Mouse (Mus musculus) intestine, embryonic 15.5 days (tissue): Measurements from ENCODE around the gene Zfp853. TPM values are rescaled to one million over a fixed set of nuclear protein-coding genes. Genes with fewer than 3 reads are reported as not detected.

Source experiments
- ATAC-seq: fragments of 200-750 bp; cut with Nextera tagmentation; 2 replicates; pipeline ENCODE4 v1.8.0; 2017; ENCODE audit warnings: moderate TSS enrichment, moderate library complexity
- H3K27ac ChIP-seq: fragments of 300-500 bp; sonication (generic); 2 replicates; pipeline ENCODE4 v1.5.1; 2015; ENCODE audit warnings: mild to moderate bottlenecking, inconsistent platforms
- H3K27me3 ChIP-seq: fragments of 300-500 bp; sonication (generic); replicated peaks from 2 replicates; pipeline ENCODE4 v1.6.1; 2015; ENCODE audit warnings: inconsistent platforms
- H3K36me3 ChIP-seq: fragments of 300-500 bp; sonication (generic); 2 replicates; pipeline ENCODE4 v1.6.1; 2015; ENCODE audit warnings: inconsistent platforms
- H3K4me1 ChIP-seq: fragments of 300-500 bp; sonication (generic); replicated peaks from 2 replicates; pipeline ENCODE4 v1.6.1; 2015; ENCODE audit warnings: inconsistent platforms
- H3K4me2 ChIP-seq: fragments of 300-500 bp; sonication (generic); replicated peaks from 2 replicates; pipeline ENCODE4 v1.6.1; 2015; ENCODE audit warnings: mild to moderate bottlenecking, inconsistent platforms
- H3K4me3 ChIP-seq: fragments of 300-500 bp; sonication (generic); replicated peaks from 2 replicates; pipeline ENCODE4 v1.5.1; 2015; ENCODE audit warnings: inconsistent platforms
- H3K9ac ChIP-seq: fragments of 300-500 bp; sonication (generic); 2 replicates; pipeline ENCODE4 v1.6.1; 2015; ENCODE audit warnings: inconsistent platforms
- H3K9me3 ChIP-seq: fragments of 300-500 bp; sonication (generic); 2 replicates; pipeline ENCODE4 v1.6.1; 2016; ENCODE audit warnings: inconsistent platforms
- WGBS: fragments of 180-500 bp; shearing (Covaris S2); methylation state at CpG from one replicate; pipeline ENCODE4 v1.1.7; 2015; 5-methylcytosine and 5-hydroxymethylcytosine counted together
- polyA plus RNA-seq: library from polyadenylated mRNA; unstranded; fragments of >200 nt; fragmentation: Nextera tagmentation; extraction: Ambion mirVana; gene quantifications from 2 replicates; pipeline ENCODE4 v1.2.1, GENCODE M21; 2015

Zfp853 gene
- 0.05 and 0.06 TPM in 2 replicates for polyA plus RNA-seq

DNA sequence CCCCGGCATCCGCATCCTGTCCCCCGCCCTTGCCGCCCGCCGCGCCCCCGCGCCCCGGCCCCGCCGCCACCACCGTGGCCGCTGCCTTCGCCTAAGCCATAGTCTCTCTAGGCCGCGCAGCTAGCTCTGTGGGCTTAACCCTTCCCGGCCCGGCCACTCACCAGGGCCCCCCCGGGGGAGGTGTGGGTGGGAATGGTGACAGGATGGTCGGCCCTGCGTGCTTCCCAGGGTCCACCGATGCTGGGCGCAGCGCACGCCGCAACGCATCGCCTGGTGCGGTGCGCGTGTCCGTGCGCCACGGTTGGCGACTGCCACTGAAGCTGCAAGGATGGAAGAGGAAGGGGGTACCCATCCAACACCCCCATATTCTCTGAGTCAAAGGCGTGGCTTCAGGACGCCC lies at the start of gene Zfp853:
Zfp853 (minus strand) TSS at position 220 of the 400 bp plus-strand sequence.
- peaks cover 16% of the 10 kb centered on the region for H3K4me1 ChIP-seq
- H3K27ac ChIP-seq, result no peak within 1 kb of the TSS
- 7% methylated on average over 25 of the region's 38 CpGs for WGBS
- peak within 1 kb of the TSS; percentile 85 for H3K4me2 ChIP-seq
- ATAC-seq, result 0 out of 2 replicates have a peak, but pooled peaks have one; percentile 7
- H3K27me3 ChIP-seq, result peaks cover 57% of the 10 kb centered on the region
- H3K9me3 ChIP-seq, result no peaks in the 10 kb centered on the region
- peak within 1 kb of the TSS; percentile 42 for H3K9ac ChIP-seq
- peak within 1 kb of the TSS; percentile 45 for H3K4me3 ChIP-seq
- no peaks in the 10 kb centered on the region for H3K36me3 ChIP-seq

DNA sequence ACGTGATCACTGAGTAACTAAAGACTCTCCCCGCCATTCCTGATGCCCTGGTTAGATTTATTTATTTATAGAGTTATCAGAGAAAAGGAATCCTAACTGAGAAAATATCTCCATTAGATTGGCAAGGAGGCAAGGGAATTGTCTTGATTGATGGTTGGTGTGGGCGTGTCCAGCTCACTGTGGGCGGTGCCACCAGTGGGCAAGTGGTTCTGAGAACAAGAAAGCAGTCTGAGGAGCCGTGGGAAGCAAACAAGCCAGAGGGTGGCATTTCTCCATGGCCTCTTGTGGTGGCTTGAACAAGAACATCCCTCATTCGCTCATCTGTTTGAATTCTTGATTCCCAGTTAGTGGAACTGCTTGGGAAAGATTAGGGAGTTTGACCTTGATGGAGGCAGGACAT lies 46.2 kb upstream of the Zfp853 start:
- H3K4me3 ChIP-seq, result no peak overlapping the region
- no peaks in the 10 kb centered on the region for H3K4me1 ChIP-seq
- no peaks in the 10 kb centered on the region for H3K36me3 ChIP-seq
- no peak overlapping the region for H3K27ac ChIP-seq
- H3K27me3 ChIP-seq, result no peaks in the 10 kb centered on the region
- ATAC-seq, result no peak
- H3K4me2 ChIP-seq, result no peak overlapping the region
- no peak overlapping the region for H3K9ac ChIP-seq
- 49% methylated on average over 6 of the region's 6 CpGs for WGBS
- no peaks in the 10 kb centered on the region for H3K9me3 ChIP-seq

DNA sequence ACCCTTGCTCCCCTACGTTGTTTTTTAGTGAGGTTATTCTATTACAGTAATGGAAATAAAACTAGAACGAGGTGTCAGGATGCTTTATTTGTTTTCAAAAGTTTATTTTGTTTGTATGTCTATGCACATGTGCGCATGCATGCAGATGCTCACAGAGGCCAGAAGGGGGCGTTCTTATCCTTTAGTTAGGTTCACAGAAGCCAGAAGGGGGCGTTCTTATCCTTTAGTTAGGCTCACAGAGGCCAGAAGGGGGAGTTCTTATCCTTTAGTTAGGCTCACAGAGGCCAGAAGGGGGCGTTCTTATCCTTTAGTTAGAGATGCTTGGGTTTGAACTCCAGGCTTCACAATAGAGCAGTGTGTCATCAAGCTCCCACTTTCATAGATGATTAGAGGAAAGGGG lies 43.1 kb upstream of the Zfp853 start:
- no peaks in the 10 kb centered on the region for H3K36me3 ChIP-seq
- H3K4me1 ChIP-seq, result no peaks in the 10 kb centered on the region
- H3K4me2 ChIP-seq, result no peak overlapping the region
- no peak overlapping the region for H3K9ac ChIP-seq
- H3K27me3 ChIP-seq, result no peaks in the 10 kb centered on the region
- 63% methylated on average over 6 of the region's 6 CpGs for WGBS
- no peak for ATAC-seq
- no peaks in the 10 kb centered on the region for H3K9me3 ChIP-seq
- no peak overlapping the region for H3K4me3 ChIP-seq
- no peak overlapping the region for H3K27ac ChIP-seq

DNA sequence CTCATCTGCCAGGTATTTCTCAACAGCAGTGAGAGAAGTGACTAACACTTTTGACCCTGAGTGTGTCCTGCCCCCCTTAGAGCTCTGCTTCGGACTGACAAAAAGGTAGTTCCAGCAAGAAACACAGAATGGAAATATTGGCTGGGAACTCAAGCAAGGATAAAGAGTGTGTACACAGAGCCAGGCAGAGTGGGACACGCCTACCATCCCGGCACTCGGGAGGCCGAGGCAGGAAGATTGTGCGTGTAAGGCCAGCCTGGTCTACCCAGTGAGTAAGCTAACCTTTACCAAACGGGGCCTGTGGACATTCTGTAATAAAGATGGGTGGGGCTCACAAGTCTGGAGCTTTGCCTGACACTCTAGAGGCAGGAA lies 41.7 kb upstream of the Zfp853 start:
- Histone ChIP-seq H3K4me2 (no peak overlapping the region), H3K36me3 (no peaks in the 10 kb centered on the region), H3K9me3 (no peaks in the 10 kb centered on the region), H3K9ac (no peak overlapping the region), H3K4me3 (no peak overlapping the region), H3K27me3 (no peaks in the 10 kb centered on the region), H3K4me1 (0 out of 2 replicates have a peak, but pooled peaks cover under 1% of the 10 kb centered on the region), H3K27ac (no peak overlapping the region)
- no peak for ATAC-seq
- WGBS, result 74% methylated on average over 7 of the region's 7 CpGs

DNA sequence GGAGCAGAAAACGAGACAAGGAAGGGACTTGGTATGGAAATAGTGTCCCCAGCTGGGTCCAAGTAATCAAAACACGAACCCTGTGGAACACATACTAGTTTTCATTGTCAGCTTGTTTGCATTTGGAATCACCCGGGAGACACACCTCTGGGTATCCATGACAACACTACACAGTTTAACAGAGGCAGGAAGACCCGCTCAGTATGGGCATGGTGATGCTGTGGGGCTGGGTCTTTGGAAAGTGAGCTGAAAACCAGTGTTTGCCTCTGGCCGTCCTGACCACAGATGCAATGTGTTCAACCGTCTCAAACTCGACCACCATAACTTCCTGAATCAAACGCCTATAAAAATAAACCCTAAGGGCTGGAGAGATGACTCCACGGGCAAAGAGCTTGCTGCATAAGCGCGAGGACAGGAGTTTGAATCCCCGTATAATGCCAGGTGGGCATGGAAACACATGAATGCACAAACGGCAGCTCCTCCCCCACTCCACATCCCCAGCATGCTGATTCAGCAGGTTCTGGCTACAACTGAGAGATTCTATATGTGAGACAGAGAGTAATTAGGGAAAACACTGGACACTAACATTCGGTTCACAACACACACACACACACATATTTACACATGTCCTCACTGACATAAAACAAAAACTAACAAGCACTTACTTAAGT lies 41.1 kb upstream of the Zfp853 start:
- 0 out of 2 replicates have a peak, but pooled peaks cover 5% of the 10 kb centered on the region for H3K4me1 ChIP-seq
- no peak overlapping the region for H3K4me2 ChIP-seq
- H3K27ac ChIP-seq, result no peak overlapping the region
- no peak for ATAC-seq
- H3K36me3 ChIP-seq, result no peaks in the 10 kb centered on the region
- no peak overlapping the region for H3K4me3 ChIP-seq
- H3K9me3 ChIP-seq, result no peaks in the 10 kb centered on the region
- H3K9ac ChIP-seq, result no peak overlapping the region
- WGBS, result 68% methylated on average over 14 of the region's 14 CpGs
- H3K27me3 ChIP-seq, result no peaks in the 10 kb centered on the region

DNA sequence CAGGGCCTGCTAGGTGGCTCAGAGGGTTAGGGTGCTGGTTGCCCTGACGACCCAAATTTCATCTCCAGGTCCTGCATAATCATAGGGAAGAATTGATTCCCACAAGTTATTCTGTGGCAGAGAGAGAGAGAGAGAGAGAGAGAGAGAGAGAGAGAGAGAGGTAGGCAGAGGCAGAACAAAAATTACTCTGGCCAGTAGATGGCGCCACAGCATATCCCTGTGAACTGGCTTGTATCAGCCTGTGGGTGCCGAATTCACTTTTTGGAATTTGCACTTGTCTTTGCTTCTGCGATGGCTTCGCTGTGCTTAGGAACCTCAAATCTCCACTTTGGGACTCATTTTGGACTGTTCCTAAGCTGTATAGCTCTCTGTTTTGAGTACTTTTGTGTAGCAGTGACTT lies 40.4 kb upstream of the Zfp853 start:
- Histone ChIP-seq H3K27ac (no peak overlapping the region), H3K9ac (no peak overlapping the region), H3K9me3 (no peaks in the 10 kb centered on the region), H3K36me3 (no peaks in the 10 kb centered on the region), H3K4me1 (0 out of 2 replicates have a peak, but pooled peaks cover 5% of the 10 kb centered on the region), H3K27me3 (no peaks in the 10 kb centered on the region), H3K4me2 (no peak overlapping the region), H3K4me3 (no peak overlapping the region)
- 21% methylated on average over 5 of the region's 5 CpGs for WGBS
- ATAC-seq, result no peak

DNA sequence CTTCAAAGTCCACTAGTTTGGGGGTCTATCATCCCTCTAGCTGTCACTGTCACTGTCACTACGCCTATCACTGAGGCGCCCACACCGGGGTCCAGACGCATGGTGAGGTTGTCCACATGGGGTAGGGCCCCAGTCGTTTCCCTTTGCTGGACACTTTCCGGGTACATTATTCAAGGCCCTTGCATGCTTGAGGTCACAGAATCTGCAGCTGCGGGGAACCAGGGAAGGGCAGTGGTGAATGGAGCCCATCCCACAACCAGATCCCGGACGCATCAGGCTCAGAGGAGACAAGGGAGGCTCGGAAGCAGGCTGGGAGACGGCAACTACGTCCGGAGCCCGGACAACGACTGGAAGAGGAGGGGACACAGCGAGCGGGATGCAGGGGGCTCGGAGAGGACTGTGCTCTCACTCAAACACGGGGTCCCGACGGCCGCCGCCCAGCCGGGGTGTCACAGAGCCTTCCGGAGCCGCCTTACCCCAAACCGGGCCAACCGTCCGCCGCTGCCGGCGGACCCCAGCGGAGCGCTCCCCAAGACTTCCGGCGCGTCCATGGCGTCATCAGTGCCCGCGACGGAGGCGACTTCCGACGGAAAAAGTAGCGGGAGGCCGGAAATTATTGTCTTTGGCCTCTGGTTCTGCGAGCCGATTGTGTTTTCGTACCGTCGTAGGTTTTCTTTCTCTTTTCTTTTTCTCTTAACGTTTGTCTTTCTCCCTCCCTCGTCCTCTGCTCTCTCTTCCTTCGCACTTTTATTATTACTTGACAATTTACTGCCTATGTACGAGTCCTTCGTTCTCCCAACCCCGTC lies 35.5 kb upstream of the Zfp853 start, which contains the start of gene Zdhhc4:
Zdhhc4 (minus strand) TSS at position 567 of the 806 bp plus-strand sequence.
- Histone ChIP-seq H3K9me3 (no peaks in the 10 kb centered on the region), H3K36me3 (peaks cover 18% of the 10 kb centered on the region), H3K4me1 (peaks cover 13% of the 10 kb centered on the region; the same call in 1 of the 2 replicates), H3K27me3 (no peaks in the 10 kb centered on the region), H3K9ac (peak within 1 kb of the TSS; percentile 80), H3K27ac (peak within 1 kb of the TSS; percentile 59; the same call in 1 of the 2 replicates), H3K4me3 (peak within 1 kb of the TSS; percentile 89), H3K4me2 (peak within 1 kb of the TSS; percentile 91)
- under 1% methylated on average over 57 of the region's 57 CpGs for WGBS
- peak; percentile 87 for ATAC-seq

DNA sequence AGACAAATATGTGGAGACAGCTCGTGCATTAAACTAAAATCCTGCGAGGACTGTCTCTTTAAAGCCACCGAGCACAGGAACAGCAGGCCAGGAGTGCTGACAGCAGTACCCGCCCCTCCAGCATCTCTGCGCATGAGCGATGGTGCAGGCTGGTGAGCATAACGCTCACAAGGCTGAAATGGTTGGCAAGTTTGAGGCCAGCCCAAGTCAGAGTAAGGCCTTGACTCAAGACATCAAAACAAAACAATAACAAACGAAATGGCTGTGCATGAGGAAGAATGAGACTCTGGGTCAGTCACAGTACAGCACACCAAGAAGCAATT lies 23.8 kb upstream of the Zfp853 start:
- Histone ChIP-seq H3K9ac (no peak overlapping the region), H3K27ac (no peak overlapping the region), H3K27me3 (no peaks in the 10 kb centered on the region), H3K4me1 (peaks cover 9% of the 10 kb centered on the region), H3K36me3 (peaks cover 19% of the 10 kb centered on the region; the same call in 1 of the 2 replicates), H3K4me2 (no peak overlapping the region), H3K4me3 (no peak overlapping the region), H3K9me3 (no peaks in the 10 kb centered on the region)
- WGBS, result 89% methylated on average over 8 of the region's 8 CpGs
- no peak for ATAC-seq

DNA sequence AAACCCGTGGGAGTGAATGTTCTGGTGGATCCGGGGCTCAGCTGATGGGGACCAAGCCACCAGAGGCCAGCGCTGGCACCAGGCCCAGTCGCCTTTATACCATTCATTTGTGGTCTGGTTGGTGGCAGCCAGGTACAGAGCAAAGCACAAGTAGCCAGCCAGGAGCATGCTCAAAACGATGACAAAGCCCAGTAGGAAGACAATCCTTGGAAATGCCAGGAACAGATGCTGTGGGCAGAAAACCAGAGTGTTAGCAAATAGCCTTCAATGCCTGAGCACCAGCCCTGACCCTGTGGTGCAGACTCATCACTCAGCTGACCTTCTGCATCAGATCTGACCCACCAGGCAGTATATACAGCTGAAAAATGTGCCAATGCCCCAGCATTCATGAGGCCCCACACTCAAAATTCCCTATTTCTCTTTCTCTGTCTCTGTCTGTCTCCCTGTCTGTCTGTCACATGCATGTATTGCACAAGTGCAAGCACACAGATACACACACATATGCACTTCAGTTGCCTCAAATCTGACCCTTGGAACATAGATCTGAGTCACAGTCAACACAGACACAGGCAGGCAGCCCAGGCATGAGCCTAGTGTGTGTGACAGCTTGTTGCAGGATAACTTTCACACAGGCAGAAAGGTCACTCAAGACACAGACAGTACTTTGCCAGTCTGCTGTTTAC lies 23.3 kb upstream of the Zfp853 start:
- Histone ChIP-seq H3K27ac (no peak overlapping the region), H3K9me3 (no peaks in the 10 kb centered on the region), H3K4me2 (no peak overlapping the region), H3K9ac (no peak overlapping the region), H3K4me1 (peaks cover 9% of the 10 kb centered on the region), H3K36me3 (peaks cover 20% of the 10 kb centered on the region; the same call in 1 of the 2 replicates), H3K27me3 (no peaks in the 10 kb centered on the region), H3K4me3 (no peak overlapping the region)
- no peak for ATAC-seq
- WGBS, result 84% methylated on average over 5 of the region's 5 CpGs

DNA sequence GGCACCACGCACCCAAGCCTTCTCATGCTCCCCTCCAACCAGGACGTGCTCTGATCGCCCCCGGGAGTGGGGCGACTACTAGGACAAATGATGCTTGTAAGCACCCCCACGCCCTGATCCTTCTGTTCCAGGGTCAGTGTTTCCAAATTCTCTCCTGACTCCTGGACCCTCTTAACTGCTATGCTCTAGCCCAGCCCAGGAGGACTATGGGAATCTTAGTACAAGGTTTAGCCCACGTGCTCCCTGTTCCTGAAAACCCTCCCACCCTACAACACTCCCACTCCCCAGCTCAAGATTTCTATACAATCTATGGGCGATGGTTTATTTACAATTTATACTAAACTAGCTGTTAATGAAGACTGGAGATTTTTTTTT lies 22.1 kb upstream of the Zfp853 start:
- H3K4me3 ChIP-seq, result peak overlapping the region; percentile 95
- peak overlapping the region; percentile 84 for H3K4me2 ChIP-seq
- ATAC-seq, result no peak; the same call in 1 of the 2 replicates
- H3K9me3 ChIP-seq, result no peaks in the 10 kb centered on the region
- H3K4me1 ChIP-seq, result peaks cover 9% of the 10 kb centered on the region
- H3K27ac ChIP-seq, result no peak overlapping the region
- no peak overlapping the region for H3K9ac ChIP-seq
- no peaks in the 10 kb centered on the region for H3K27me3 ChIP-seq
- 15% methylated on average over 8 of the region's 8 CpGs for WGBS
- H3K36me3 ChIP-seq, result peaks cover 23% of the 10 kb centered on the region; the same call in 1 of the 2 replicates

DNA sequence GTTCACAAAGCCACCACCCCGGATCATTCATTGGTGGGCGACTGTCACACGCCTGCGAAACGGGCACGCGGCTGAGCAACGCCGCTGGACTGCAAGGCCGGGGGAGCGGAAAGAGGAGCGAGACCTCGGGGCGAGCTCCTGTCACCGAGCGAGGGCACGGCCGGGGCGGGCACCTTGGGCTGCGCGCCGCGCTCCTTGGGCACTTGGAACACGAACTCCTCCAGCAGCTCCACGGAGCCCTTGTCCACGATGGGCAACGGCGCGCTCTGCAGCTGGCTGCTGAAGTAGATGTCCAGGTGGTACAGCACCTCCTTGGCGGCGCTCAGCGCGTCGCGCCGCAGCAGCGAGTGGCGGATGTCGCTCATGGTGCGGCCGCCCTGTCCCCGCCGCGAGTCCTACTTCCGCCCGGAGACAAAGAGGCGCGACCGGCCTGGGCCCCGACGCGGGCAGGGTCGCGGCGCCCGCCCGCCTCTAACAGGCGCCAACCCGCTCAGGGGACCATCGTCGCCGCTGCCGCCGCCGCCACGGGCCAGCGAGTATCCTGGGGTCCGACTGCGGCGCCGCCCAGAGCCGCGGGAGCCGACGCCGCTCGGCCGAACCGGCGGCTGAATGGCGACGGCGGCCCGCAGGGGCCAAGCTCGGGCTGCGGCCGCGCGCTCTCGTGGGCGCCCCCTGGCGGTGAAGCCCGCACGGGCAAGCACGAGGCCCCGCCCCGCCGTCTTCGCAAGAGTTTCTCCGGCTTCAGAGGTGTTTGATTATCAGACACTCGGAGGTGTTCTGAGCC lies 21.5 kb upstream of the Zfp853 start, which contains the start of gene E130309D02Rik:
E130309D02Rik (minus strand) TSS at position 631 of the 784 bp plus-strand sequence.
- Histone ChIP-seq H3K27ac (peak within 1 kb of the TSS; percentile 84), H3K27me3 (no peaks in the 10 kb centered on the region), H3K4me1 (peaks cover 9% of the 10 kb centered on the region), H3K9me3 (no peaks in the 10 kb centered on the region), H3K4me2 (peak within 1 kb of the TSS; percentile 84), H3K36me3 (peaks cover 27% of the 10 kb centered on the region; the same call in 1 of the 2 replicates), H3K4me3 (peak within 1 kb of the TSS; percentile 95), H3K9ac (peak within 1 kb of the TSS; percentile 96)
- WGBS, result under 1% methylated on average over 99 of the region's 101 CpGs
- peak; percentile 90 for ATAC-seq
